Mouse (Mus musculus): ENCODE measurements around the gene Nav3. TPM values are rescaled to one million over a fixed set of nuclear protein-coding genes. Genes with fewer than 3 reads are reported as not detected.

The Nav3 gene
- polyA plus RNA-seq, 1 experiment, result not detected

DNA sequence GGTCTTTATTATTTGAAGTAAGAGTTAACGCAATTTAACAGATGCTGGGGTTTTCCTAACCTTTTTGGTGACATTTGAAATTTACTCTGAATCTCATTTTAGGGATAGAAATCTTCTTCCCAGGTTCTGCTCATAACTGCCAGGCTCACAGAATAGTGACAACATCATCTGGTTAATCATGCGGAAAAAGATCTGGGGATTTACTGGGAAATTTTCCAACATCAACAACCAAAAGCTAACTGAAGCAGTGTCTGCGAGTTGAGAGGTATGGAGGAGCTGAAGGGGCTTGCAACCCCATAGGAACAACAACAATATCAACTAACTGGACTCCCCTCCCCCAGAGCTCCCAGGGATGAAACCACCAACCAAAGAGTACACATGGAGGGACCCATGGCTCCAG, 505.7 kb downstream of the Nav3 start:
- no peaks in the 10 kb centered on the region for H3K4me1 ChIP-seq (ENCODE audit: control insufficient read depth, insufficient read depth, low read length)
- no peak overlapping the region for H3K27ac ChIP-seq (ENCODE audit: insufficient read depth, low read depth, low read length)
- no peak for TF ChIP-seq POLR2A (IDR thresholded peaks at IDR 0.05; ENCODE audit: borderline replicate concordance, low read depth, low read length)
- TF ChIP-seq CTCF (IDR thresholded peaks at IDR 0.05; ENCODE audit: low read depth, low read length), result no peak
- H3K4me3 ChIP-seq (ENCODE audit: insufficient read depth, low read length), result no peak overlapping the region

GRCm38 (mm10) chr10:109929319-109929622, 526.7 kb downstream of the Nav3 start:
- no peaks in the 10 kb centered on the region for H3K4me1 ChIP-seq (ENCODE audit: control insufficient read depth, insufficient read depth, low read length)
- TF ChIP-seq CTCF (IDR thresholded peaks at IDR 0.05; ENCODE audit: low read depth, low read length) (no peak), POLR2A (IDR thresholded peaks at IDR 0.05; ENCODE audit: borderline replicate concordance, low read depth, low read length) (no peak)
- H3K27ac ChIP-seq (ENCODE audit: insufficient read depth, low read depth, low read length), result no peak overlapping the region
- no peak overlapping the region for H3K4me3 ChIP-seq (ENCODE audit: insufficient read depth, low read length)

GRCm38 (mm10) chr10:109928547-109929318, 527.3 kb downstream of the Nav3 start:
- TF ChIP-seq CTCF (IDR thresholded peaks at IDR 0.05; ENCODE audit: low read depth, low read length) (no peak), POLR2A (IDR thresholded peaks at IDR 0.05; ENCODE audit: borderline replicate concordance, low read depth, low read length) (no peak)
- no peaks in the 10 kb centered on the region for H3K4me1 ChIP-seq (ENCODE audit: control insufficient read depth, insufficient read depth, low read length)
- H3K4me3 ChIP-seq (ENCODE audit: insufficient read depth, low read length), result no peak overlapping the region
- no peak overlapping the region for H3K27ac ChIP-seq (ENCODE audit: insufficient read depth, low read depth, low read length)

GRCm38 (mm10) chr10:109926149-109926548, 529.9 kb downstream of the Nav3 start:
- Histone ChIP-seq H3K27ac (ENCODE audit: insufficient read depth, low read depth, low read length) (no peak overlapping the region), H3K4me1 (ENCODE audit: control insufficient read depth, insufficient read depth, low read length) (no peaks in the 10 kb centered on the region), H3K4me3 (ENCODE audit: insufficient read depth, low read length) (no peak overlapping the region)
- TF ChIP-seq CTCF (IDR thresholded peaks at IDR 0.05; ENCODE audit: low read depth, low read length), result no peak
- no peak for TF ChIP-seq POLR2A (IDR thresholded peaks at IDR 0.05; ENCODE audit: borderline replicate concordance, low read depth, low read length)

DNA sequence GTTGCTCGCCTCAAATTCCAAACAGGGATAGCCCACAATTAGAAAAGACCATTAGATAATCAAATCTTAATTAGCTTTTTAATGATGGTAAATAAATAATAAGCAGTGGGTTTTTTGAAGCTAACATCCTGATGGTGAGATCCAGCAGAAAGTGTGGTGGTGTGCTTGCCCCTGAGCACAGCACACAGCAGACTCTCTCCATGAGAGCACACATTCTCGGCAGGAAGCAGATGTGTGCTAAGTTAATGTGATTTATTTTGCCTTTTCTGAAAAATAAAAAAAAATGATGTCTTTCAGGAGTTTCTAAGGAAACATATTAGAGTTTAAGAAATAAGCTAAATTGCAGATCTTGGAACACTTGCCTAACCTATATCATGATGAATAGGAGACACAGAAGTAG, 531.9 kb downstream of the Nav3 start:
- H3K27ac ChIP-seq (ENCODE audit: insufficient read depth, low read depth, low read length), result no peak overlapping the region
- no peaks in the 10 kb centered on the region for H3K4me1 ChIP-seq (ENCODE audit: control insufficient read depth, insufficient read depth, low read length)
- H3K4me3 ChIP-seq (ENCODE audit: insufficient read depth, low read length), result no peak overlapping the region
- TF ChIP-seq CTCF (IDR thresholded peaks at IDR 0.05; ENCODE audit: low read depth, low read length), result no peak
- no peak for TF ChIP-seq POLR2A (IDR thresholded peaks at IDR 0.05; ENCODE audit: borderline replicate concordance, low read depth, low read length)

DNA sequence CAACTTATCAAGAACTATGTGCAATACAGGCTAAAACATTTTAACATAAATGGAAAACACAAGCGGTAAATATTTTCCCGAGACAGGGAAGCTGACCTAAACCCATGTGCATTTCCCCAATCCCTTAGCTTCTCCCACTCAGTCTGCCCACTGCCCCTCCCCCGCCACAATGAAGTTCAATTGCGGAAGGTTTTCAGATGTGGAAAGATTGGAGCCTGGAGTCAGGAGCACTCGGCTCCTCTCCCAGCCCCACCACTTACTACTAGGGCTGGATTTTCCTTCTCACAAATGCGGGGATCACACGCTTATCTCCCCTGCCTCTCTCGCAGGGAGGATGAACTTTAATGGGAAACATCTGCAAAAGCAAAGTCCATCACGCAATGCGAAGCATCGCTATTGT, 534.6 kb downstream of the Nav3 start:
- H3K4me3 ChIP-seq (ENCODE audit: insufficient read depth, low read length), result no peak overlapping the region
- no peak overlapping the region for H3K27ac ChIP-seq (ENCODE audit: insufficient read depth, low read depth, low read length)
- no peak for TF ChIP-seq POLR2A (IDR thresholded peaks at IDR 0.05; ENCODE audit: borderline replicate concordance, low read depth, low read length)
- no peak for TF ChIP-seq CTCF (IDR thresholded peaks at IDR 0.05; ENCODE audit: low read depth, low read length)
- no peaks in the 10 kb centered on the region for H3K4me1 ChIP-seq (ENCODE audit: control insufficient read depth, insufficient read depth, low read length)

- Histone ChIP-seq H3K27ac (ENCODE audit: insufficient read depth, low read depth, low read length) (no peak overlapping the region), H3K4me1 (ENCODE audit: control insufficient read depth, insufficient read depth, low read length) (no peaks in the 10 kb centered on the region), H3K4me3 (ENCODE audit: insufficient read depth, low read length) (no peak overlapping the region)
- TF ChIP-seq CTCF (IDR thresholded peaks at IDR 0.05; ENCODE audit: low read depth, low read length), result no peak
- no peak for TF ChIP-seq POLR2A (IDR thresholded peaks at IDR 0.05; ENCODE audit: borderline replicate concordance, low read depth, low read length)
These were observed 535.3 kb downstream of the Nav3 start for GRCm38 (mm10) chr10:109920607-109921187.

- no peak overlapping the region for H3K4me3 ChIP-seq (ENCODE audit: insufficient read depth, low read length)
These were observed 536.5 kb downstream of the Nav3 start for GRCm38 (mm10) chr10:109919515-109919914.

DNA sequence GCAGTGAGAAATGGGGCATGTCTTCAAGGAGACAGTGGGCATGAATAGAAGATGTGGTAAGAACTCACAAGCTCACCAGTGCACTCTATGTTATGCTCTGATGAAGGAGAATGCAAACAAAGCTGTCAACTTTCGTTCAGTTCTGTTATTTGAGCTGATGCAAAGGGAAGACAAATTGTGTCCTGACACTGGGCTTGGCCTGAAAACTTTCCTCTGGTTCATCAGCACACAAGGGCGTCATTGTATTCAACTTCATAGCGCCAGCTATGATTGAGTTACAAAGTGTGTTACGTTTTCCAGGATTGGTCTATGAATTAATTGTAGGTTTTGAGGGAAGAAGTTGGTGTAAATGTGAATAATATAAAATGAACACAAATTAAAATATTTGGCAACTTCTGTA, 548.8 kb downstream of the Nav3 start:
- Histone ChIP-seq H3K27ac (ENCODE audit: insufficient read depth, low read depth, low read length) (no peak overlapping the region), H3K4me3 (ENCODE audit: insufficient read depth, low read length) (no peak overlapping the region), H3K4me1 (ENCODE audit: control insufficient read depth, insufficient read depth, low read length) (no peaks in the 10 kb centered on the region)
- no peak for TF ChIP-seq POLR2A (IDR thresholded peaks at IDR 0.05; ENCODE audit: borderline replicate concordance, low read depth, low read length)
- no peak for TF ChIP-seq CTCF (IDR thresholded peaks at IDR 0.05; ENCODE audit: low read depth, low read length)

More at GRCm38 (mm10) chr10:109919515-109919914, 536.5 kb downstream of the Nav3 start:
- Histone ChIP-seq H3K27ac (ENCODE audit: insufficient read depth, low read depth, low read length) (no peak overlapping the region), H3K4me1 (ENCODE audit: control insufficient read depth, insufficient read depth, low read length) (no peaks in the 10 kb centered on the region)
- TF ChIP-seq POLR2A (IDR thresholded peaks at IDR 0.05; ENCODE audit: borderline replicate concordance, low read depth, low read length) (no peak), CTCF (IDR thresholded peaks at IDR 0.05; ENCODE audit: low read depth, low read length) (no peak)

DNA sequence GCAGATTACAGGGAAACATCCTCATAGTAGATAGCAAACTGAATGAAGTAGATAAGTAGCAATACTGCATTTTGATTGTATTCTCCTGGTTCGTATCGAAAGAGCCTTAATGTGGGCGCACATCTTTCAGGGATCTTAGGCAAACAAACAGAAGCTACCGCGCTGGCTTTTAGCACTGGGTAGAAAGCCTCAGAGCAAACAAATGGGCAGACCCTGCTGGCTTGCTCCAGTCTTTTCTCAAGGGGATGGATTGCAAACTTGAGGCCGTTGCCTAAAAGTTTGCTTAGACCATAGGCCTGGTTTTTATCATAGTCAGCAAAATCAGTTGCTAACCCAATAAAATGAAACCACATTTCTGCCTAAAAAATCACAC, 549.6 kb downstream of the Nav3 start:
- Histone ChIP-seq H3K4me3 (ENCODE audit: insufficient read depth, low read length) (no peak overlapping the region), H3K27ac (ENCODE audit: insufficient read depth, low read depth, low read length) (no peak overlapping the region)

More for the DNA sequence above, 549.6 kb downstream of the Nav3 start:
- TF ChIP-seq CTCF (IDR thresholded peaks at IDR 0.05; ENCODE audit: low read depth, low read length), result no peak
- no peak for TF ChIP-seq POLR2A (IDR thresholded peaks at IDR 0.05; ENCODE audit: borderline replicate concordance, low read depth, low read length)
- H3K4me1 ChIP-seq (ENCODE audit: control insufficient read depth, insufficient read depth, low read length), result no peaks in the 10 kb centered on the region
